Comparison of ENCODE assay signal across 8 mouse cellular contexts in genomic region chr4:136145362-136145885, GRCm38 (mm10). TPM values are rescaled to one million over a fixed set of nuclear protein-coding genes. Genes with fewer than 3 reads are reported as not detected.
DNase-seq lines count a peak whose midpoint lies in the region; ATAC-seq and TF ChIP-seq lines count a peak whose summit lies in the region.

No protein-coding gene starts in this region.

- peak overlapping the region; percentile 59 for H3K4me2 ChIP-seq in forebrain, postnatal 0 days (ENCODE audit: low read depth)
- H3K4me2 ChIP-seq in liver, embryonic 12.5 days: peak overlapping the region; percentile 60
- peak overlapping the region; percentile 80 for H3K4me2 ChIP-seq in stomach, embryonic 16.5 days (ENCODE audit: low read depth, low read length)

- H3K9ac ChIP-seq in forebrain, postnatal 0 days: peak overlapping the region; percentile 54; the same call in 1 of the 2 replicates
- peak overlapping the region; percentile 58; the same call in 1 of the 2 replicates for H3K9ac ChIP-seq in liver, embryonic 12.5 days
- H3K9ac ChIP-seq in stomach, embryonic 16.5 days (ENCODE audit: low read length): peak overlapping the region; percentile 93

- no peak for ATAC-seq in forebrain, postnatal 0 days
- no peak for ATAC-seq in liver, embryonic 12.5 days
- ATAC-seq in stomach, embryonic 16.5 days (ENCODE audit: insufficient read depth, low FRiP score): no peak
- no peak for ATAC-seq in CD4-positive, CD25-positive, alpha-beta regulatory T cell, adult 4 months

- 0 out of 2 replicates have a peak overlapping the region, but pooled peaks have one; percentile 19 for H3K4me3 ChIP-seq in testis, adult 2 months (ENCODE audit: control insufficient read depth, low read depth, low read length)
- H3K4me3 ChIP-seq in forebrain, postnatal 0 days (ENCODE audit: low read depth, low read length): peak overlapping the region; percentile 39; the same call in 1 of the 2 replicates
- peak overlapping the region; percentile 58 for H3K4me3 ChIP-seq in liver, embryonic 12.5 days
- peak overlapping the region; percentile 88 for H3K4me3 ChIP-seq in stomach, embryonic 16.5 days (replicated peaks; ENCODE audit: low read length)

- H3K9me3 ChIP-seq in forebrain, postnatal 0 days (ENCODE audit: low read length): no peaks in the 10 kb centered on the region
- no peaks in the 10 kb centered on the region for H3K9me3 ChIP-seq in liver, embryonic 12.5 days (replicated peaks)
- H3K9me3 ChIP-seq in stomach, embryonic 16.5 days (replicated peaks; ENCODE audit: control insufficient read depth, low read length): no peaks in the 10 kb centered on the region

- 21% methylated on average over 11 of the region's 11 CpGs for WGBS in forebrain, postnatal 0 days
- 31% methylated on average over 11 of the region's 11 CpGs for WGBS in liver, embryonic 12.5 days (ENCODE audit: insufficient replicate concordance)
- WGBS in stomach, embryonic 16.5 days: 15% methylated on average over 11 of the region's 11 CpGs

- no peaks in the 10 kb centered on the region; the same call in 1 of the 2 replicates for H3K27me3 ChIP-seq in testis, adult 2 months (ENCODE audit: control insufficient read depth, insufficient read depth, low read length)
- 0 out of 2 replicates have a peak, but pooled peaks cover 17% of the 10 kb centered on the region for H3K27me3 ChIP-seq in forebrain, postnatal 0 days (ENCODE audit: insufficient read depth, low read length)
- H3K27me3 ChIP-seq in liver, embryonic 12.5 days (replicated peaks): peaks cover 92% of the 10 kb centered on the region
- no peaks in the 10 kb centered on the region for H3K27me3 ChIP-seq in stomach, embryonic 16.5 days (ENCODE audit: control insufficient read depth, insufficient read depth, low read length)

- peaks cover 20% of the 10 kb centered on the region for H3K4me1 ChIP-seq in testis, adult 2 months (ENCODE audit: control insufficient read depth, insufficient read depth, low read length)
- H3K4me1 ChIP-seq in forebrain, postnatal 0 days (ENCODE audit: insufficient read depth): peaks cover 6% of the 10 kb centered on the region; the same call in 1 of the 2 replicates
- peaks cover 72% of the 10 kb centered on the region for H3K4me1 ChIP-seq in liver, embryonic 12.5 days
- peaks cover 50% of the 10 kb centered on the region for H3K4me1 ChIP-seq in stomach, embryonic 16.5 days (ENCODE audit: control insufficient read depth, insufficient read depth, low read length)

- DNase-seq in testis, postnatal 10 days (ENCODE audit: low spot score): no peak
- no peak for DNase-seq in forebrain, postnatal 0 days
- no peak for DNase-seq in cerebellum, adult 8-10 months
- DNase-seq in spleen, adult 18-20 months: no peak

- H3K27ac ChIP-seq in testis, adult 2 months (ENCODE audit: control insufficient read depth, insufficient read depth, low read depth, low read length): peak overlapping the region; percentile 26; the same call in 1 of the 2 replicates
- peak overlapping the region; percentile 57; the same call in 1 of the 2 replicates for H3K27ac ChIP-seq in forebrain, postnatal 0 days (ENCODE audit: low read depth, low read length)
- peak overlapping the region; percentile 79 for H3K27ac ChIP-seq in liver, embryonic 12.5 days
- H3K27ac ChIP-seq in stomach, embryonic 16.5 days (ENCODE audit: low read length): peak overlapping the region; percentile 93

- H3K36me3 ChIP-seq in testis, adult 2 months (ENCODE audit: control insufficient read depth, insufficient read depth, low read length): no peaks in the 10 kb centered on the region
- no peaks in the 10 kb centered on the region for H3K36me3 ChIP-seq in forebrain, postnatal 0 days (ENCODE audit: insufficient read depth)
- H3K36me3 ChIP-seq in liver, embryonic 12.5 days: no peaks in the 10 kb centered on the region
- no peaks in the 10 kb centered on the region for H3K36me3 ChIP-seq in stomach, embryonic 16.5 days (ENCODE audit: control insufficient read depth, insufficient read depth, low read length)

- no peak for TF ChIP-seq CTCF in testis, adult 2 months (IDR thresholded peaks at IDR 0.05; ENCODE audit: control insufficient read depth, insufficient read depth, insufficient replicate concordance, low read depth, low read length)
- TF ChIP-seq CTCF in forebrain, postnatal 0 days (IDR thresholded peaks at IDR 0.05; ENCODE audit: low read depth): no peak

- no peak for TF ChIP-seq POLR2A in testis, adult 2 months (IDR thresholded peaks at IDR 0.05; ENCODE audit: control insufficient read depth, low read depth, low read length)

RNA-seq across cellular contexts. Expression of gene Id3, which starts 2.1 kb away (rescaled TPM):
- 8.0 and 16.8 TPM in 2 replicates for polyA plus RNA-seq in testis, adult 2 months (2012; rRNA removed)
- total RNA-seq in forebrain, postnatal 0 days (2014; rRNA removed): 134 and 153 TPM in 2 replicates
- polyA plus RNA-seq in forebrain, postnatal 0 days (2015; fragmentation: Nextera tagmentation; extraction: Ambion mirVana): 177 and 185 TPM in 2 replicates
- polyA plus RNA-seq in liver, embryonic 12.5 days (2016; fragmentation: Nextera tagmentation; extraction: Ambion mirVana): 80.9 and 88.1 TPM in 2 replicates
- 271 and 285 TPM in 2 replicates for polyA plus RNA-seq in stomach, embryonic 16.5 days (2015; fragmentation: Nextera tagmentation; extraction: Ambion mirVana)
- 100 to 1,000 TPM; 388 to 433 TPM for polyA plus RNA-seq in CD4-positive, CD25-positive, alpha-beta regulatory T cell, adult 4 months (2017; shearing (Covaris generic))

RNA-seq across cellular contexts. Expression of gene E2f2, which starts 26.8 kb away (rescaled TPM):
- 0.58 and 1.0 TPM in 2 replicates for polyA plus RNA-seq in testis, adult 2 months (2012; rRNA removed)
- total RNA-seq in forebrain, postnatal 0 days (2014; rRNA removed): 0.85 and 1.2 TPM in 2 replicates
- 0.84 and 1.4 TPM in 2 replicates for polyA plus RNA-seq in forebrain, postnatal 0 days (2015; fragmentation: Nextera tagmentation; extraction: Ambion mirVana)
- polyA plus RNA-seq in liver, embryonic 12.5 days (2016; fragmentation: Nextera tagmentation; extraction: Ambion mirVana): 63.4 and 69.1 TPM in 2 replicates
- polyA plus RNA-seq in stomach, embryonic 16.5 days (2015; fragmentation: Nextera tagmentation; extraction: Ambion mirVana): 7.7 and 9.3 TPM in 2 replicates
- 10 to 100 TPM; 14.5 to 29.6 TPM for polyA plus RNA-seq in CD4-positive, CD25-positive, alpha-beta regulatory T cell, adult 4 months (2017; shearing (Covaris generic))

Comparison
In these comparisons a context has a peak if more than half of its experiments do, and no peak if none do; other contexts are left out.
1. H3K27ac ChIP-seq: peak in every context shown above with its lines; median percentile 93 in stomach, embryonic 16.5 days; 79 in liver, embryonic 12.5 days; 57 in forebrain, postnatal 0 days; 26 in testis, adult 2 months.
2. H3K4me3 ChIP-seq: peak in every context shown above with its lines; median percentile 88 in stomach, embryonic 16.5 days; 58 in liver, embryonic 12.5 days; 39 in forebrain, postnatal 0 days; 19 in testis, adult 2 months.